Mouse (Mus musculus) small intestine, adult 2 months (tissue): ENCODE measurements at regions not wholly inside any gene's neighbourhood (a gene's known extent, or its start where the extent isn't known, plus 50 kb on each side); places are given as distances from the start of the nearest gene placed in this dataset.

ENCODE experiments used
- CTCF ChIP-seq: fragments of 200-500 bp; IDR thresholded peaks from 2 replicates; pipeline ENCODE4 v1.5.1; 2012; ENCODE audit warnings: low read depth, mild to moderate bottlenecking, control low read depth, inconsistent platforms, low read length, moderate library complexity, mixed read lengths; ENCODE audit not compliant: insufficient replicate concordance, insufficient read length; ENCODE audit errors: extremely low read depth
- POLR2A ChIP-seq: fragments of 200-500 bp; IDR thresholded peaks from 2 replicates; pipeline ENCODE4 v1.6.1; 2012; ENCODE audit warnings: low read depth, mild to moderate bottlenecking, control low read depth, inconsistent platforms, low read length, moderate library complexity

DNA sequence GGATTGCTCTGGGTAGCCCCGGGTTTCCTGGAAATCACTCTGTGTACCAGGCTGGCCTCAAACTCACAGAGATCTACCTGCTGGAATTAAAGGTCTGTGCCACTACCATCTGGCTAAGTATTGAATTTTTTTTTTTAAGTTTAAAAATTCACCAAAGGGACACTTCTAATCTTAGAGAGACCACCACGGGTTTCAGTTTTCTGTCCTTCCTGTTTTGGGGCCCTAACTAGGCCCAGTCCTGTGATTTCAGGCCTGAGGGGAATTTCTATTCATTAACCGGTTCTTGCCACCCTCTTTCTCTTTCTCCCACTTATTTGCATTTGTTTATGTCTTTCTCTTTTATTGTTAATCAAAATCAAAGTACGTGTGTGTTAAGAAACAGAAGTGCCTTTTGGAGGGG, 122.1 kb upstream of the Cdk6 start:
- TF ChIP-seq CTCF (no peak), POLR2A (no peak)
